Mouse (Mus musculus): Measurements from ENCODE around the gene Stkld1. TPM values are rescaled to one million over a fixed set of nuclear protein-coding genes. Genes with fewer than 3 reads are reported as not detected.

The Stkld1 gene
- total RNA-seq, 2 experiments from 2014 or later: not detected

DNA sequence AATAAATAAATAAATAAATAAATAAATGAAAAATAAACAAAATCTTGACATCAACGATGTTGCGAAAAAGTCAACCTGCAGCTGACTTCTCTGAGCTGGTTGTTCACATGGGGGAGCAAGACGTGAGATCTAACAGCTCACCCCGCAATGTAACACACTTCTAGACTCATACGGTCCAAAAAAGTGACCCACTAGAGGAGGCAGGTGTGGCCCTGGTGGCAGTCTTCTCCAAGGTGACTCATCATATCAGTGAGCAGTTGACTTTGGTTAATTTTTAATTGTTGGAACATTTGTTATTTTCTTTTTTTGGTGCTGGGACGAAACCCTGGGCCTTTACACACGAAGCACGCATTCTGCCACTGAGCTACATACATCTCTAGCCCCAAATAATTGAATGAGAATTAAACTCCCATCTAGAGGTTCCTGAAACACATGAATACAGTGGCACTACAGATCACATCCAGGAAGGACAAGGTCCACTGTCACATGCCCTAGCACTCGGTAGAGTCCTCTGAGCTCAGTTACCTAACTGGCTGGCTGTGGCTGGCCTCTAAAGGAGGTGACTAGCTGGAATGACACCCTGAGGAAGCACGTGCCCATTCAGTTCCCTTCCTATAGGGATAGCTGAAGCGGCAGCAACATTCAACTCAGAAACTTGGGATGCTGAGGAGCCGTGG is 23.1 kb downstream of the Stkld1 start:
- no peak for DNase-seq (ENCODE audit: low spot score in 2 of 2)

DNA sequence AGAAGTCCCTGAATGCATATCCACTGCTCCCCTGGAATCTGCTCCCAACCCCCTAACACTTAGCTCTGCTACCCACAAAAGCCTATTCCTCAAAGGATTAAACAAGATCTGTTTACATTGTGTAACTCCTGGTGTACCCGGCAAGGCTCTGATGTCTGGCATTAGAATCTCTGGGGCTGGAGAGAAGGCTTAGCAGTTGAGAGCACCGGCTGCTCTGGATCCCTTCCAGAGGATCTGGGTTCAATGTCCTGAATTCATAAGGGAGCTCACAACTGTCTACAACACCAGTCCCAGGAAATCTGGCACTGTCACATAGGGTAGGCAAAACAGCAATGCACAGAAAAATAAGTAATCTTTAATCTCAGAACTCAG is 23.6 kb downstream of the Stkld1 start:
- DNase-seq (ENCODE audit: low spot score in 2 of 2): no peak

DNA sequence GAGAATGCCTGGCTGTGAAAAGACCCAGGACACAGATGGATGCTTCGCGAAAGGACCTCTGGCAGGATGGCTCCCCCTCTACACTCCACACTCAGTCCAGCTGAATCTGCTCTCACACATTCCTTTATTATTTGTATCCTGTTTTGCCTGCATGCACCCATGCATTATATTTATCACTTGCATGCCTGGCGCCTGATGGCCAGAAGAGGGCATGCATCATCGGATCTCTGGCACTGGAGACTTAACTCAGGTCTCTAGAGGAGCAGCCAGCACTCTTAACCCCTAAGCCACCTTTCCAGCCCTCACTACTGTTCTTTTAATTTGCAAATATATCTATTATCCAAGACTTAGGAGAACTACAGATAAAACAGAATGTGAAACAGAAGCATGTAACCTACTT is 26.9 kb downstream of the Stkld1 start:
- DNase-seq (ENCODE audit: low spot score in 2 of 2): no peak

DNA sequence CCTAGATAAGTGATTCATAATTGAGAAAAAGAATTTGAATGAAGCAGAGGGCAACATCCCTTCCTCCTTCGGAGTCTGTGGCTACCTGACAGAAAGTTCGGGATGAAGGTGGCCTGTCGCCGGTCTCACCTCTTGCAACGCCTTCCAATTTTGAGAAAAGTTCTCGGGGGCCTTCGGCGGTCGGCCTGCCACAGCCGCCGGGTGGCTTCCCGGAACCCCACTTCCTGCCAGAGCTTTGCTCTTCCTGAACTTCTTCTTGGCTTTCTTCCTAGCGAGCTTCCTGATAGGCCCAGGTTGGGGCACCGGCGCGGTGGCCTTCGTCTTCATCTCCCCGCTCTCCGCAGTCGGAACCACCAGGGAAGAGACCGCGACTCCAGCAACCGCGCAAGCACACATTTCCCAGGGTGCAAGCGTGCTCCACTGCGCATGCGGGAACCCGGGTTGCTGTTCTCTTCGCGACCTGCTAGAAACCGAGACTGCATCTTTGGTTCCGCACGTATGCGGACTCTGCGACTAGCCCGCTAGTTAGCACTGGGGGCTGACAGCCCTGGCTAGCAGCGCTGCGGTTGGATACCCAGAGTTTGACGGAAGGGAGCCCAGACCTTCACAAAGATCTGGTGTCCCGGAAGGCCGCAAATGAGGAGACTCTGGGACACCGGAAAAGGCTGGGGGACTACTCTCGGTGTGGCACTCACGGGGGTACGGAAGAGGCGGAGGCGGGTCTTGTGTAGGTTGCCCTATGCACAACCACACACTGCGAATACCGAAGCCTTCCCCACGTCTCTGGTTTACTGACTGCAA is 30.3 kb downstream of the Stkld1 start, which contains the start of gene Rexo4:
Gene Rexo4 (minus strand): TSS at position 464 of the 801 bp plus-strand sequence.
- DNase-seq (ENCODE audit: low spot score in 2 of 2): peak; percentile 87 to 97

DNA sequence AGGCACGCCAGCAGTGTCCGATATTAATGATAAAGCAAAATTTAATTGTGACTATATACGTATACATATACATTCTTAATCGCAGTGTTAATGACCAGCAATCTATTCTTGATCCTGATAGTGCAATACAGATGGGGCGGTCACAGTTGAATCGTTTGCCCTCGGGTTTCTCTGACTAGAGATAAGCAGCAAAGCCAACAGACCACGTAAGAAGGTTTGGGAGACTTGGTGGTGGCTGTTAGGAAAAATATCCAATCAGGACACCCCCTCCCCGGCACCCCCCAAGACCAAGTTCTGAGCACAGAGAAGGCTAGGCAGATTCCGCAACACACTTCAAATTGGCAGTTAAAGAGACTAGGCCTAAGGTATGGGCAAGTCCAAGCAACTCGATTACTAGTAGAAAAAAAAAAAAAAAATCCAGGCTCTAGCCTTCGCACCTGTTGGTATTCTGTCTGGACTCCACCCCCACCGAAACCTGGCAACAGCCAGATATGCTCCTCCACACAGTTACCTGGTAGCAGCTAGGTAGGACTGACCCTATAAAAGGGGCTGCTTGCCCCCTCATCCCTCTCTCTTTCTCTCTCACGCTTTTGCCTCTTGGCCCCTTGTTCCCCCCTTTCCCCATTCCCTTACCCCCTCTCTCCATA is 31.0 kb downstream of the Stkld1 start:
- DNase-seq (ENCODE audit: low spot score in 2 of 2): no peak

DNA sequence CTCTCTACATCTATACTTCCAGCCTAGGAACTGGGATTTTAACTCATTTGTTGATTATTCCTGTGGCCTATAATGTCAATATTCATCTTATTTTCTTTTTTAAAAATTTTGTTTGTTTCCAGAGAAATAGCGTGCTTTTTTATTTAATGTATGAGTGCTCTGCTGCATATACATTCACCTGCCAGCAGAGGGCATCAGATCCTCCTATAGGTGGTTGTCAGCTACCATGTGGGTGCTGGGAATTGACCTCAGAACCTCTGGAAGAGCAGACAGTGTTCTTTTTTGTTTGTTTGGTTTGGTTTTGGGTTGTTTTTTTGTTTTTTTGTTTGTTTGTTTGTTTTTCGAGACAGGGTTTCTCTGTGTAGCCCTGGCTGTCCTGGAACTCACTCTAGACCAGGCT is 33.4 kb downstream of the Stkld1 start:
- DNase-seq (ENCODE audit: low spot score in 2 of 2): no peak

DNA sequence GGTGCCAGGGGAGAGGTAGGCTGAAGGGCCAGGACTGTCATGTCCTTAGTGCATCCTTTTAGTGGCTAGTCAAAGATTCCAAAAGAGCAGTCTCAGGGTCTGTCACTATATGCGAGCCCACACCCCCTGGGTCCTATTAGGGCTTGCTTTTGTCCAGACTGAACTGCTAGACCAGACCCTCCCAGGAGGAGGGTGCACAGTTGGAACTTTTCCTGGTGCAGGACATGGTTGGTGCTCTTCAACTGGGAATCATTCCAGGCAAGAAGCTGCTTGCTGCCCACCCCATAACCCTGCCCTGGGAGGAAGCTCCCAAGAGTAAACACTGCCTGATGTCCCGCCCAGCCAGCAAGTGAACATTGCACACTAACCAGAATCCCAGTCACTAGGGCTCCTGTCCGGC is 39.3 kb downstream of the Stkld1 start, which contains the start of gene Adamts13:
Gene Adamts13 (plus strand): TSS at position 301 of the 400 bp plus-strand sequence.
- no peak for DNase-seq (ENCODE audit: low spot score in 2 of 2)

DNA sequence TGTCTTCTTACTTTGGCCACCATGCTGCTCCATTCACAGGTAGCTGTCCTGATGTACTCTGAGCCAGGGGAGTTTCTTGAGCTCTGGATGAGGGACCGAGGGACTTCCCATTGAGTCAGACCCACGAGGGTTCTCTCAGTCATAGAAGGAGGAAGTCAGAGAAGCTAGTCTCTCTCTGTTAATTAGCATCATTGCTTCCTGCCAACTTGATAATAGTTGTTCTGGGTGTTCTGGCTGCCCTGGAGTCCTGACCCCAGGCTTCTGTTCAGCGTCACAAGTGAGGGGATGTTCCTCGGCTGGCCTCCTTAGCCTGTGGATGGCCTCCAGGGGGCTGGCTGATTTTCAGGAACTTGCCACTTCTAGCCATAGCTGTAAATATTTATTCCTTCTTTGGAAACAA is 40.1 kb downstream of the Stkld1 start:
- no peak for DNase-seq (ENCODE audit: low spot score in 2 of 2)

DNA sequence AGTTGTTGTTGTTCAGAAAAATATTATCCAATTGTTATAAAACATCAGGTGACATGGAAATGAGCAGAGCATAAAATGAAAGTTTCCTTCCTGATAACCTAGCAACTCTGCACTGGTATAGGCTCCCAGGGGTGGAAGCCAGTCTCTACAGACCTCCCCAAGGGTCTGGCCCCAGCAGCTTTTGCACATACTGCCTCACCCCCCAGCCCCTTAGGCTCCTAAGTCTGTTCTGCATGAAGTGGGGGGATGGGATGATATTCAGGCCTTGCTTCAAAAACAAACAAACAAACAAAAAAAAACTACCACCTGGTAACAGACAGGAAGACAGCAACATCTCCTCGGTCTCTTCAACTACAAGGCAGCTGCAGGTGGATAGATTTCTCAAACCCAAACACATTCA is 46.5 kb downstream of the Stkld1 start:
- DNase-seq (ENCODE audit: low spot score in 2 of 2): no peak

DNA sequence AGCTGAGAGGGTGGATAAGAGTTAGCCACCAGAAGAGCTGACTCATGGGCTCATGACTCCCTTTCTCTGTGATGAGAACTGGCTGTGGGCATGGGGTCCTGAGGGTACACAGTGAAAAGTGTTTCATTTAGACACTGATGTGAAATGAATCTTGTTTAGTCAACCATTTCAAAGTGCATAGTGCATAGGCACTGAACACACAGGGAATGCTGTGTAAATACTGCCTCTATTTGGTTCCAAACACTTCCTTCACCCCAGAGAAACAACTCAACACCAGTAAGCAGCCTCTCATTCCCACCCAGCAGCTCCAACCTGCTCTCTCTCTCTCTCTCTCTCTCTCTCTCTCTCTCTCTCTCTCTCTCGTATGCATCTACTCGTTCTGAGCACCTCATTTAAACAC is 50.3 kb downstream of the Stkld1 start:
- no peak for DNase-seq (ENCODE audit: low spot score in 2 of 2)

DNA sequence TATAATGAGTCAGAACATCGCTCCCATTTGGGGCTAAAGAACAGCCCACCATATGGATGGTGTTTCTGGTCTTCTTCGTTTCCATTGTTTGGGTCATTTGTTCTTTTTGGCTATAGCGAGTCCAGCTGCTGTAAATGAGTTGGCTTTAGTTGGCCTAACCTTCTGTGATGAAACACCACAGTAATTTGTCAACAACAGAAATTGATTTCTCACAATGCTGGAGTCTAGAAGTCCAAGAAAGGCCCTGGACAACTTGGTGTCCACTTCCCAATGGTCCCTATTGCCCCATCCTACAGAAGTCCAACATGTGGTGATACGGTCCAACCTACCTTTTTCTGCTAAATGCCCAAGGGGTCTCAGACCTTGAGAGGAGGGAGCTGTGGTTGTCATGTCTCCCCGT is 50.8 kb downstream of the Stkld1 start:
- no peak for DNase-seq (ENCODE audit: low spot score in 2 of 2)

DNA sequence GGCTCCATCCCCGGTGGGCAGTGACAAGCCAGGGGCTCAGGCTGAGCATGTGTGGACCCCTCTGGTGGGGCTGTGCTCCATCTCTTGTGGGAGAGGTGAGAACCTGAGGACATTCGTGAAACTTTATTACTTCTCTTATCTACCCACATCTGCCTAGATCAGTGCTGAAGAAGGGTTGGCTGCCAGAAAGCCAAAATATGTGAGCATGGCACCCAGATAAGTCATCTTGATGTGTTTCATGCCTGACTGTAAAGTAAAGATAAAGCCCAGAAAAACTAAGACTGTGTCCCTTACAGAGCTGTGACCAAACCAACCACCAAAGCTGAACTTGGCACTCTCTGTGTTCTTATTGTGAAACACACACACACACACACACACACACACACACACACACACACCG is 60.1 kb downstream of the Stkld1 start:
- DNase-seq (ENCODE audit: low spot score in 2 of 2): no peak

DNA sequence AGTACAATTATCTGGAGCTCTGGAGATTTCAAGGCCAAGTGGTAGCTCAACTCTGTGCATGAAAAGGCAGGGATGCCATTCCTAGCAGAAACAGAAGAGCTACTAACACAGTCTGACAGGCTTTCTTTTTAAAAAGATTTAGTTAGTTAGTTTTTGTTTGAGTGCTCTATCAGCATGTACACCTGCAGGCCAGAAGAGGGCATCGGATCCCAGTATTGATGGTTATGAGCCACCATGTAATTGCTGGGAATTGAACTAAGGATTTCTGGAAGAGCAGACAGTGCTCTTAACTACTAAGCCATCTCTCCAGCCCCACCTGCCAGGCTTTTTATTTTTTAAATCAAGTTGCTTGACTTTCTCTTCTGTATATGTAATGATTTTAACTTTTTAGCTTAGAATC is 63.7 kb downstream of the Stkld1 start:
- DNase-seq (ENCODE audit: low spot score in 2 of 2): no peak

DNA sequence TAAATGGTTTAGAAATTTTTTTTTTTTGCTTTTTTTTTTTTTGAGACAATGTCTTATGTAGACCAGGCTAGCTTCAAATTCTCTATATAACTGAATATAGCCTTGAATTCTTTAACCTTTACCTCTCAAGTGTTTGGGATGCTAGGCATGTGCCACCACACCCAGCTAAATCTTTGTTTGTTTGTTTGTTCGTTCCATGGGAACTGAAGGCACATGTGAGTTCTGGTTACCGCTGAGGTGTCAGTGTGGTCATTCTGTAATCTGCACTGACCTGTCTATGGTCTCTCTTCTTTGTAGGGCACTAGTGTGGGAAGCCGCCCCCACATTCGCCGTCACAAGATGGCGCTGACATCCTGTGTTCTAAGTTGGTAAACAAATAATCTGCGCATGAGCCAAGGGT is 64.1 kb downstream of the Stkld1 start:
- no peak for DNase-seq (ENCODE audit: low spot score in 2 of 2)

Other genes starting within 250 kb of the Stkld1 start
- gene Abo, start 69.1 kb upstream of the Stkld1 start, total RNA-seq (2021): not detected
- 10 to 100 TPM; 15.7 to 17.6 TPM for gene Surf6, start 31.2 kb upstream of the Stkld1 start, total RNA-seq (2021)
- gene Med22, start 23.4 kb upstream of the Stkld1 start, total RNA-seq (2021): 10 to 100 TPM; 30.6 to 34.7 TPM
- gene Rpl7a, start 23.3 kb upstream of the Stkld1 start, total RNA-seq (2021): 100 to 1,000 TPM; 463 to 500 TPM
- gene Surf2, start 17.7 kb upstream of the Stkld1 start, total RNA-seq (2021): 10 to 100 TPM; 15.5 to 17.8 TPM
- 10 to 100 TPM; 38.9 to 44.9 TPM for gene Surf1, start 17.5 kb upstream of the Stkld1 start, total RNA-seq (2021)
- 100 to 1,000 TPM; 116 to 119 TPM for gene Surf4, start 119 bp upstream of the Stkld1 start, total RNA-seq (2021)
- 10 to 100 TPM; 23.8 to 29.4 TPM for gene Rexo4, start 30.3 kb downstream of the Stkld1 start, total RNA-seq (2021)
- under 1 TPM; 0.05 to 0.21 TPM for gene Adamts13, start 39.4 kb downstream of the Stkld1 start, total RNA-seq (2021)
- 10 to 100 TPM; 34.8 to 38.5 TPM for gene Cacfd1, start 75.9 kb downstream of the Stkld1 start, total RNA-seq (2021)
- gene Slc2a6, start 94.0 kb downstream of the Stkld1 start, total RNA-seq (2021): under 1 TPM; 0.32 to 0.49 TPM
- gene Mymk, start 138.1 kb downstream of the Stkld1 start, total RNA-seq (2021): 100 to 1,000 TPM; 111 to 118 TPM
- gene Adamtsl2, start 145.3 kb downstream of the Stkld1 start, total RNA-seq (2021): 1 to 10 TPM; 2.5 to 4.6 TPM
- under 1 TPM; 0.29 to 0.39 TPM for gene Fam163b, start 208.4 kb downstream of the Stkld1 start, total RNA-seq (2021)
- gene Dbh, start 231.2 kb downstream of the Stkld1 start, total RNA-seq (2021): under 1 TPM; 0.20 to 0.36 TPM